Mouse (Mus musculus): ENCODE data around the gene Tssk3.

GRCm38 (mm10) chr4:129490972-129491880 lies at the start of gene Tssk3, which contains the start of gene Fam229a:
- TF ChIP-seq CTCF (IDR thresholded peaks at IDR 0.05; ENCODE audit: borderline replicate concordance, insufficient read depth, low read length), result no peak
- no peak for TF ChIP-seq POLR2A (IDR thresholded peaks at IDR 0.05; ENCODE audit: low read depth, low read length)

All from embryonic fibroblast, embryonic 13.5 days (primary cell).